Mouse (Mus musculus) liver, postnatal 0 days (tissue): Measurements from ENCODE around the gene Sly. TPM values are rescaled to one million over a fixed set of nuclear protein-coding genes. Genes with fewer than 3 reads are reported as not detected.
"Not testable (repeated sequence)": the region's sequence is repeated elsewhere in the genome, so short reads cannot be mapped to it uniquely, and the experiment has no call there.

Experiments
- ATAC-seq: fragments of 200-750 bp; cut with Nextera tagmentation; 2 replicates; pipeline ENCODE4 v1.8.0; 2017; ENCODE audit warnings: mild to moderate bottlenecking, moderate library complexity
- DNase-seq: peaks from one replicate; pipeline ENCODE4 v3.0.0-alpha.2; 2016
- H3K27ac ChIP-seq: fragments of 300-500 bp; sonication (generic); 2 replicates; pipeline ENCODE4 v1.5.1; 2014; ENCODE audit warnings: antibody characterized with exemption, moderate library complexity, mild to moderate bottlenecking, low read depth
- H3K27me3 ChIP-seq: fragments of 300-500 bp; sonication (generic); 2 replicates; pipeline ENCODE4 v1.6.1; 2014; ENCODE audit warnings: low read length, control low read depth, mixed read lengths; ENCODE audit not compliant: insufficient read depth
- H3K36me3 ChIP-seq: fragments of 300-500 bp; sonication (generic); replicated peaks from 2 replicates; pipeline ENCODE4 v1.6.1; 2014; ENCODE audit warnings: mild to moderate bottlenecking, control low read depth, low read length, moderate library complexity, mixed read lengths; ENCODE audit not compliant: insufficient read depth
- H3K4me1 ChIP-seq: fragments of 300-500 bp; sonication (generic); 2 replicates; pipeline ENCODE4 v1.6.1; 2014; ENCODE audit warnings: antibody characterized with exemption, mild to moderate bottlenecking, control low read depth; ENCODE audit not compliant: insufficient read depth
- H3K4me2 ChIP-seq: fragments of 300-500 bp; sonication (generic); 2 replicates; pipeline ENCODE4 v1.6.1; 2014; ENCODE audit warnings: low read depth, mild to moderate bottlenecking, low read length, moderate library complexity, mixed read lengths
- H3K4me3 ChIP-seq: fragments of 300-500 bp; sonication (generic); 2 replicates; pipeline ENCODE4 v1.5.1; 2014; ENCODE audit warnings: low read depth, low read length
- H3K9ac ChIP-seq: fragments of 300-500 bp; sonication (generic); replicated peaks from 2 replicates; pipeline ENCODE4 v1.6.1; 2014; ENCODE audit warnings: mild to moderate bottlenecking, moderate library complexity
- H3K9me3 ChIP-seq: fragments of 300-500 bp; sonication (generic); 2 replicates; pipeline ENCODE4 v1.6.1; 2016; ENCODE audit warnings: mild to moderate bottlenecking, control low read depth, low read length, mixed read lengths
- WGBS: fragments of 180-500 bp; shearing (Covaris S2); extraction: QIAGEN DNeasy Blood & Tissue Kit; methylation state at CpG from one replicate; pipeline ENCODE4 v1.1.7; 2014; ENCODE audit not compliant: insufficient replicate concordance; 5-methylcytosine and 5-hydroxymethylcytosine counted together
- polyA plus RNA-seq: library from polyadenylated mRNA; unstranded; fragments of >200 nt; fragmentation: Nextera tagmentation; extraction: Ambion mirVana; gene quantifications from 2 replicates; pipeline ENCODE4 v1.2.1, GENCODE M21; 2015

Gene Sly
- not detected in 2 replicates for polyA plus RNA-seq

DNA sequence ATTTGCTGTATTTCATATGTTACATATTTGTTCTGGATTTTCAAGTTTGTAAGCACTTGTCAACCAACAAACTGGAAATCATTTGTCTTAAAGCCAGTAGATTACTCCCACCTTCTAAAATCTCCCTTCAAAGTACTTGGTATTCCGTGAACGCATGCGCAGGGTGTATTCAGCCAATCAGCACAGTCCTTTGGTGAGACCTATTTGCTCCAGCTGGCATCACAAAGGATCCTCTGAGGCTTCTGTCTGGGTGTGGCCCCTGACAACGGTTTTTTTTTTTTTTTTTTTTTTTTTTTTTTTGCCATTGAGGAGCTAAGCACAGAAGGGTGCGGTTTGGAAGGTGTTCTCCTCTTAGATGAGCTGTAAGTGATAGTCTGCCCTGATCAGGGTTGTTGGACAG is at the start of gene Sly:
Sly (plus strand) TSS at position 301 of the 400 bp plus-strand sequence.
- H3K4me3 ChIP-seq, H3K36me3 ChIP-seq, ATAC-seq, H3K27ac ChIP-seq, H3K4me2 ChIP-seq, H3K27me3 ChIP-seq, DNase-seq, H3K9me3 ChIP-seq, H3K4me1 ChIP-seq, H3K9ac ChIP-seq: not testable (repeated sequence)
- WGBS = no CpG with 5 or more reads among the region's 5 CpGs
